Mouse (Mus musculus): Measurements from ENCODE around the gene Gm6588.
A peak's percentile ranks its signal among the peaks of the same experiment; 100 is the strongest.
"Not testable (repeated sequence)": the region's sequence is repeated elsewhere in the genome, so short reads cannot be mapped to it uniquely, and the experiment has no call there.

The Gm6588 gene

GRCm38 (mm10) chr5:112448747-112449440, at the start of gene Gm6588:
Gm6588 (plus strand) TSS chr5:112449426.
- DNase-seq: no peak

DNA sequence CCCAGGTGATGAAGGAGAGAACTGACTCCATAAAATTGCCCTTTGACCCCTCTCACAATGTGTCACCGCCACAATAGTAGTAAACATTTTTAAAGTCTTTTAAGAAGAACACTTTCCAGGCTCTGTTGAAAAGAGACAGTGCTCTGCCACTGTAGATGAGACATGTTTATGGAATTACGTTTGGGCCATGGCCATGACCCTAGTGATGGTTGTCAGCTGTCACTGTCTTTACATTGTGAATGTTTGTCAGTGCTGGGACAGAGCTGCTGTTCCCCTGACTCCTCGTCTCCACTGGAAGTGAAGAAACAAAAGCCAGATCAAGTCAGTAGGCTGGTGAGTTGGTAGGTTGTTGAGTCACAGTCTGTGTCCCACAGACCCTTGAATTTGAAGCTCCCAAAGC, 46.8 kb upstream of the Gm6588 start:
- DNase-seq: no peak

DNA sequence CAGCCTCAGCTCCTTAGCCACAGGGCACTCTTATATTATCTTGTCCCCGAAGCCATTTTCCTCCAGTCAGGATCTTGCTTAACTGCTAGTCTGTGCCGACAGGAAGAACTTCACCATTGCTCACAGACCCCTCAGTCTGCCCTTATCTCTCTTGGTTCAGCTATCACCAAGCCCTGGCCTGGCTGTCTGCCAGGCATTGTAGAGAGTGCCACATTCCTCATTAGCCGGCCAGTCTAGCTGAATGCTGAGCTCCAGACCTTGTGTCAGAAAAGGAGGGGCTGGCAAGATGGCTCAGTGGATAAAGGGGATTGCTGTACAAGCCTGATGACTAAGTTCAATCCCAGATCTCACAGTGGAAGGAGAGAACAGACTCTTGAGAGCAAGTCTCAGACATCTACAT, 43.2 kb upstream of the Gm6588 start:
- DNase-seq: no peak

GRCm38 (mm10) chr5:112409274-112409673, 40.0 kb upstream of the Gm6588 start:
- no peak for DNase-seq

- no peak for DNase-seq
These were observed 38.2 kb upstream of the Gm6588 start for GRCm38 (mm10) chr5:112411072-112411471.

DNA sequence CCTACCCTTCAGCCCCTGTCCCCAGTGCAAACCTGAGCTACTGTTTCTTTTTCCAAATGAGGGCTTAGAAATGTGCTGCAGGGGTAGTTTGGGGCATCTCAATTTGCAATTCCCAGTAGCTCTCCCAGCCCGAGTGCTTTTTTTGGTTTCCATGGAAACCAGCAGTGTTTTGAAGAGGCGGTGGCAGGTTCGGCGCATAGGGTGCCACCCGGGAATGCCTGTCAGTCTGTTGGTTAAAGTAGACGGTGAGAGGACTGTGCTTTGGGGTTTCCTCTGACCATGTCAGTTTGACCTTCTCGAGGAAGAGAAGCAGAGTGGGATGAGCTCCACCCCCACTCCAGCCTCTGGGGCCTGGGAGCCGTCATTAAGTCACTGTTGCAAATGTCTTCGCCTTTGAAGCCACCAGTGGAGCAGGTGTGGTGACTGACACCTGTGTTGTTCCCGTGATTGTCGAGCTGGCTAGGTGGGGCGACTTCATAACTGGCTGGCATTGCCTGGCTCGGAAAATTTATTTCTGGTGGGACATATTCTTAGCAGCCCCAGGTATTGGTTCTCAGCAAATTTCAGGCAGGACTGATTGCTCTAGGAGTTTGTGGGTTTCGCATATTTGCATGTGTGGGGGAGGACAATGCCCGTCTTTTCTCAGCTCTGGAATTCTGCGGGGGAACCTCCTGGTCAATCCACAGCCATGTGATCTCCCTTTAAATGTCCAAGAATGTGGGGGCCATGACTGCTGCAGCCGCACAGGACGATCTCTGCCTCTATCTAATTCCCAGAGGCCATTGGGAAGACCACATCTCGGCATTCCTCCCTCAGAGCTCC, 37.5 kb upstream of the Gm6588 start:
- no peak for DNase-seq

DNA sequence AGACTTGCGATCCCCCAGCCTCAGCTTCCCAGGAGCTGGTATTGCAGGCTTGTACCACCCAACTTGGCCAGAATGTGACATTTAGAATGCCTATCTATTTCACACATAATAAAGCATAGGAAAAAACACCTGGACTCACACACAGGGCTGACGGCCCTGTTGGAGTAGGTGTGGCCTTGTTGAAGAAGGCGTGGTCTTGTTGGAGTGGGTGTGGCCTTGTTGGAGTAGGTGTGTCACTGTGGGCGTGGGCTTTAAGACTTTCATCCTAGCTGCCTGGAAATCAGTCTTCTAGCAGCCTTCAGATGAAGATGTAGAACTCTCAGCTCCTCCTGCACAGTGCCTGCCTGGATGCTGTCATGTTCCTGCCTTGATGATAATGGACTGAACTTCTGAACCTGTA, 36.4 kb upstream of the Gm6588 start:
- not testable (repeated sequence) for DNase-seq

GRCm38 (mm10) chr5:112416673-112417072, 32.6 kb upstream of the Gm6588 start:
- no peak for DNase-seq

- DNase-seq: no peak
These were observed 31.2 kb upstream of the Gm6588 start for GRCm38 (mm10) chr5:112418023-112418422.

DNA sequence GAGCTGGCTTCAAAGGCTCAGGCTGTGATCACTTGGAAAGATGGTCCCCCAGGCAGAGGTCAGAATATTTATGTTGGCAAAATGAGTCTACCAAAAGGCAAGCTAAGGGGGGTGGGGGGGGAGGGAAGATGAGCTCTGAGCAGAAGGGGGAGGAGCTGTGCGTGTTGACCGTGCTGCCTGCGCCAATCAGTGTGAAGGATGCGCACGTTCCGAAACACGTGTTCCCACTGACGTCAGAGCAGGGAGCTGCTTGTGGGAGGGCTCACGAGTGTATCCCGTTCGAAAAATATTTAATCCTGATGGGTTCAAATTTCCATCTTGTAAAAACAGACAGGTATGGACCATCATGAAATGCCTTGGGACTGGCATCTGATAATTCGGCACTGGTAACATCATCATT, 29.7 kb upstream of the Gm6588 start:
- DNase-seq: no peak

- no peak for DNase-seq
These were observed 22.6 kb upstream of the Gm6588 start for GRCm38 (mm10) chr5:112426635-112427034.

DNA sequence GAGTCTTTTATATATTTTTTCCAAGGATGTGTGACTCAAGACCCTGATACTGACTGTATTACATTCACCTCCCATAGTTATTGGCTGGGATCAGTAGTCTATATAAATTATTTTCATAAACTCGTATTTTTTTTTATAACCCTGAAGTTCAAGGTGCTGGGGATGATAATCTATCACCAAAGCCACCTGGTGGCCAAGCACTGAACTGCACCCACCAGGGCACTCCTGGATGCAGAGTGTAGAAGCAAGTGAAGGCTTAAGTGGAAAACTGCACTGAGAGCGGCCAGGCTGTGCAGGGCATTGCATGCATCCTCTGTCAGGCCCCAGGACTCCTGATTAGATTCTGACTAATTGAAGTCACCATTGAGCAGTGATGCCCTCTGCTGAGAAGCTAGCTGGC, 21.9 kb upstream of the Gm6588 start:
- DNase-seq: peak; percentile 56

DNA sequence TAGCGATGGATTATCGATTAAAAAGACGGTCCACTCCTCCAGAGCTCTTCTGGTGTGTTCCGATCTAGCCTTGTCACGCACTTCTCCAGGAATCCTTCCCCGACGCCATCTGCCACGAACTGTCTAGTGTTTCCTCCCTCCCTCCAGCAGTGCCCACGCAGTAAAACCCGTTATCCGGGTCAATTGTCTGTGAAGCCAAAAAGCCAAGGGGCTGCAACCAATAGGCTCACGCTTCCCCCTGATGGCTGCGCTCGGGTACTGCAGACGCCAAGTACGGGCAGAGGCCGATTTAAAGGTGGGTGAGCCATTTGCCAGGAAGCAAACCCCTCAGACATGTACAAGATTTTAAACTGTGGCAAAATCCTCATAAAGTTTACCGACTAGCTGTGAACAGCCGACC, 20.3 kb upstream of the Gm6588 start:
- peak; percentile 72 for DNase-seq

GRCm38 (mm10) chr5:112431120-112431775, 18.0 kb upstream of the Gm6588 start:
- no peak for DNase-seq

DNA sequence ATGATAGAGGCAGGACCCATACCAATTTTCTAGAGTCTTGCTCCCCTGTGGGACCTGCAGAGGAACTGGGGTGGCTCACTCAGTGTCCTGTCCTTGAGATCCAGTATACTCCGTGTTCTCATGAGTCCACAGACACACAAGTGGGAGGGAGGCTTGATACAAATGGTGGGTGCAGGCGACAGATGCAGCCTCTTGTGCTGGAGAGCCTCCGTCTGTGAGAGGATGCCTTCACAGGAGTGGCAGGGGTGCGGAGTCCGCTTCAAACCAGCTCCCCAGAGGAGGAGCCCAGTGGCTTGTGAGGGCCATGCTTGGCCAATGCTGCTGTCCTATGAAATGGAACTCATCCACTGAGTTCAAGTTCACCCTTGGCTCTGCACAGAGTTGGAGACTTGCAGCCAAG, 17.2 kb upstream of the Gm6588 start:
- DNase-seq: no peak

DNA sequence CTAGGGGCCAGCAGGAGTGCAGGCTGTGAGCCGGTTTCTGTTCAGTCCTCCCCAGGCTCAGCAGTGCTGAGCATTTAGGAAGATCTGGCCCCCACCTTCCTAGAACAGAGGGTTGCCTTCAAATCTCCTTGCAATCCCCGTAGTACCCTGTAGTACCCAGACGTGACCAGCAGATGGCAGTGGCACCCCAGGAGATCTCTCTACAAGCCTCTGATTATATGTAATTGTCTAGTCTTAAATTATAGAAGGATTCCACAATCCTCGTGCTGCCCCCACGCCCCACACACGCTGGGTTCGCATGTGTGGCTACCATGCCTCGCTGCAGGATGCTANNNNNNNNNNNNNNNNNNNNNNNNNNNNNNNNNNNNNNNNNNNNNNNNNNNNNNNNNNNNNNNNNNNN, 16.2 kb upstream of the Gm6588 start:
- peak; percentile 74 for DNase-seq

GRCm38 (mm10) chr5:112438535-112438934, 10.7 kb upstream of the Gm6588 start:
- DNase-seq: no peak

DNA sequence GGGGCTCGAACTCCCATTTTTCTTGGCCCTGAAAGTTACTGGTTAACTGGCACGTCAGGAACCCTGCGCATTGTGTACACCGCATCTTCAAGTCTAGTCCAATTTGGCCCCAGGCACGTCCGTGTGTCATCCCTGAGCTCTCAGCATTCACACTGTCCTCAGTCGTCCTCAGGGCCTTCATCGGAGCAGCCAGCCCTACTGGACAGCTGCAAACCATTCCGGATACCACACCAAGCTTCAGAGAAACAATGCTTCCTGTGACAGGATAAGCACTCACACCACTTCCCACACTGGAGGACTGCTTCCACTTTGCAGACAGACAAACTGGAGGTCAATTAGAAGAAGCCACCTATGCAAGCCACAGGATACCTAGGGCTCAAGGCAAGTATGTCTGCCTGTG, 3.9 kb downstream of the Gm6588 start:
- peak; percentile 9 for DNase-seq

DNA sequence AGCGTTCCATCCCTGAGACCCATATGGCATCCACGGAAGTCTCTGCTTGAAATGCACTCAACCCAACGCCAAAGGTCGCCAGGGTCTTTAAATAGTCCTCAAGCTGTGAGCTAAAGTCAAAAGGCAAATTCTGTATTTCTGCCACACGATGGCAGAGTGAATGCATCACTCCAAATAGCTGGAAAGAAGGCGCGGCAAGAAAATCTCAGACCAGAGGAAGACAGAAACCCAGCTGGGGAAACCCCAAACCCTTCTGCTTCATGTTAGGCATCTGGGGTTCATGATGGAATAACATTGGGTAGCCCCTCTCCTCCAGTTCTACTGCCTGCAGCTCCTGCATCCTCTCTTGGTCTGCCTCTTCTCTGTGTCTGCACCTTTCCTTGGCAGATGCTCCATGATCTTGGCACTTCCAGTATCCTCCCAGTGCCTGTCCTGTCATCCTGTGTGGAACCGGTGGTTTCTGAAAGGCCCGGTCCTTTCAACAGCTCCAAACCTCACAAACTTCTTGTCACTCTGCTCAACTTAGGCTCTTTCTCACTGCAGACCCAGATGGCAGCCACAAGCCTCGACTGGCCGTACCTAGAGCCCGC, 5.8 kb downstream of the Gm6588 start:
- DNase-seq: no peak

- DNase-seq: no peak
These were observed 10.7 kb downstream of the Gm6588 start for GRCm38 (mm10) chr5:112459903-112460302.

DNA sequence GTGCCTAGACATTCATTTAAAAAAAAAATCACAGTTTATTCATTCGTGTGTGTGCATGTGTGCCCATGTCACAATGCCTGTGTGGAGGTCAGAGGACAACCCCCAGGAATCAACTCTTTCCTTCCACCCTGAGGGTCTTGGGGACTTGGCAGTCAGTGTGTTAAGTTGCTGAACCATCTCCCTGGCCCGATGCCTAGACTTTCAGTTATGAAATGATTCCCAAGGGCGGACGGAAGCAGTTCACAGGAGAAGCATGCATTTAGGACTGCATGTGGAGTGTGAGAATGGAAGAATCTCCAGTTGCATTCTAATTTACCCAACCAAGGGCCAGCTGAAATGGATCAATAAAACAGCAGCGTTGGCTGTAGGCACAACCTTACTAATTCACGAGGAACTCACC, 17.1 kb downstream of the Gm6588 start:
- DNase-seq: peak; percentile 23

GRCm38 (mm10) chr5:112468986-112469581, 19.9 kb downstream of the Gm6588 start:
- DNase-seq: no peak

DNA sequence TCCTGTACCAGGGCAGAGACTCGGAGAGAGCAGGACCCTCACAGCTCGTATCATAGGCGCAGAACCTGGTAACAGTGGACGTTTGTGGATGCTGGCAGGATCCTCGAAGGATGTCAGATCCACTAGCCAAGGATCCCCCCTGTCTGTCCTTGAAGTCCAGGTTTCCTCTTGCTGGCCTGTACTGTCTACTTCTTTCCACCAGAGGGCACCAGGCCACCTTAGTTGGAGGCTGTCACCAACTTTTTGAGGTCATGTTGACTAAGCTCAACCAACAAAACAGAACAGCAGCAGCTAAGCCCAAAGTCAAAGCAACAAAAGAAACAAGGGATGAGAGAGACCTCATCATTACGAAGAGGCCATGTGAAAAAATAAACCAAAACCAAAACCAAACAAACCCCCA, 20.9 kb downstream of the Gm6588 start:
- DNase-seq: peak; percentile 49
